Mouse (Mus musculus): ENCODE data around the gene Prdx6b. TPM values are rescaled to one million over a fixed set of nuclear protein-coding genes. Genes with fewer than 3 reads are reported as not detected.

The Prdx6b gene
- total RNA-seq (2021) = not detected

DNA sequence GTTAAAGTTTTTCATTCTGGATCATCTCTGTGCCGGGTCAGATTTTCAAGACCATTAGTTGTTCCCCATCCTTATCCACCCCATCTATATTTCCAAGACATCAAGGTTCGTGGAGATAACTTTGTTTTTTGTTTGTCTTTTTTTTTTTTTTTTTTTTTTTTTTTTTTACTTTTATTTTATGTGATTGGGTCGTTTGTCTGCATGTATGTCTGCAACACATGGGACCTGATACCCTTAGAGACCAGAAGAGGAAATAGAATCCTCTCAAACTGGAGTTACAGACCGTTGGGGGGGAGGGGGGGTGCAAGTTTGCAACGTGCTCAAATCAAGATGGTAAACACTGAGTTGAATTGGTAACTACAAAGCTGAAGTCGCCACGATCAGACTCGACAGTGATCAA lies at the start of gene Prdx6b:
Gene Prdx6b (plus strand): TSS at position 301 of the 400 bp plus-strand sequence.
- intact Hi-C loops (cut with DNase I) = no loop called here
- no peak for DNase-seq (ENCODE audit: extremely low spot score in 1 of 2, low spot score in 2 of 2)

DNA sequence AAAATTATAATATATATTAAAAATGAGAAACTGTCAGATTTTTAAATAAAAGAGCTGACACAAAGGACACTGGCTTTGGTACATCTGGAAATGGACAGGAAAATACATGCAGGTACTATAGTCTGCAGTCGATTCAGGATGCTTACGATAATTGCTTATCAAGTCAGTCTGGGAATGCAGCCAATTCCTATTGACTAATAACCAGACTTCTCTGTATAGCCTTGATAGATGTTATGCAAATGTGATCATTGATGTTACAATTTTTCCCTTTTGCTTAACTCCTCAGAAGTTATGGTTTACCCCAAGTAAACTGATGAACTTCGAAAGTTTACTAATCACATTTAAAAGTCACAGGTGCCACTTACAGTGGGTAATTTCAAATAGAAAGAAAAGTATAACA lies 44.8 kb upstream of the Prdx6b start:
- intact Hi-C loops (cut with DNase I) = no loop called here
- DNase-seq (ENCODE audit: extremely low spot score in 1 of 2, low spot score in 2 of 2) = no peak

- no peak for DNase-seq (ENCODE audit: extremely low spot score in 1 of 2, low spot score in 2 of 2)
- intact Hi-C loops (cut with DNase I) = no loop called here
These were observed 44.4 kb upstream of the Prdx6b start for GRCm38 (mm10) chr2:80247868-80248267.

- intact Hi-C loops (cut with DNase I) = no loop called here
- DNase-seq (ENCODE audit: extremely low spot score in 1 of 2, low spot score in 2 of 2) = no peak
These were observed 32.2 kb upstream of the Prdx6b start for GRCm38 (mm10) chr2:80259888-80260672.

DNA sequence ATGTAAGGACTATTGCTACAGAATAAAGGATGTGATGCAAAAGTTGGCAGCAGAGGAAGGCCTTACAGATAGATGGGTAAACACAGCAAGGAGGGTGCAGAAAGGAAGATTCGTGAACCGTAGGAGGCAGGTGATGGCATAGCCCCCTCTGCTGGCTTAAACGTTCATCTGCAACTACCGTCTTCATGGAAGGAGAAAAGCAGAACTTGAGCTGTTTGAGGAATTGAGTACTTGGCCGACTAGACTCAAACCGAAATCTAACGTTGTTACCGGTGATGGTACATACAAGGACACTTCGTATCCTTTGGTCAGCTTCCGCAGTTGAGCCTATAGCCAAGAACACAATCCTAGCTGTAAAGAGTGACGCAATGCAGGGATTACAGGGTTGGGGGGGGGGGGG lies 25.4 kb upstream of the Prdx6b start:
- intact Hi-C loops (cut with DNase I) = loop anchor here (1.0 to 5.0 kb wide), 3 partner anchors 140 to 756 kb away; partner anchors contain the start of gene Pde1a

DNA sequence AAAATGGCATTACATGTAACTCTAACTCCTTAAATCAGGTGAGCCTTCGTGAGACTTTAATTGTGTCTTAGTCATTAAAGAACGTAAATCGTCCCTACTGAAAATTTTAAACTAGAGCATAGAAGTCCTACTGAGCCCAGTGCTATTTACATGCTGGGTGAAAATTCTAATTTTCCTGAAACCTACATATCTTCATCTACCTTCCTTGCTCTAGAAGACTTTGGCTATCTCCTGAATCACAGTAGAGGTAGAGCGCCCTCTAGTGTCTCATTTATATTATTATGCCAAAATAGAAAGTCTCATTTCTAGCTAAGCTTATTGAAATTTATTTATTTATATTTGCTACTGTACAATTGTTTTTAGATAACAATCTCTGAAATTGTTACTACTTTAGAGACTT lies 24.2 kb upstream of the Prdx6b start:
- peak in 1 of 2 experiments; percentile 34 for DNase-seq (ENCODE audit: extremely low spot score in 1 of 2, low spot score in 2 of 2)
- intact Hi-C loops (cut with DNase I) = loop anchor here (5.0 kb wide), 1 partner anchor 141 kb away; the partner anchor contains the start of gene Pde1a

More for the DNA sequence above, 25.4 kb upstream of the Prdx6b start:
- peak; percentile 63 to 77 for DNase-seq (ENCODE audit: extremely low spot score in 1 of 2, low spot score in 2 of 2)

GRCm38 (mm10) chr2:80271431-80271830 lies 20.8 kb upstream of the Prdx6b start:
- intact Hi-C loops (cut with DNase I) = no loop called here
- DNase-seq (ENCODE audit: extremely low spot score in 1 of 2, low spot score in 2 of 2) = no peak

DNA sequence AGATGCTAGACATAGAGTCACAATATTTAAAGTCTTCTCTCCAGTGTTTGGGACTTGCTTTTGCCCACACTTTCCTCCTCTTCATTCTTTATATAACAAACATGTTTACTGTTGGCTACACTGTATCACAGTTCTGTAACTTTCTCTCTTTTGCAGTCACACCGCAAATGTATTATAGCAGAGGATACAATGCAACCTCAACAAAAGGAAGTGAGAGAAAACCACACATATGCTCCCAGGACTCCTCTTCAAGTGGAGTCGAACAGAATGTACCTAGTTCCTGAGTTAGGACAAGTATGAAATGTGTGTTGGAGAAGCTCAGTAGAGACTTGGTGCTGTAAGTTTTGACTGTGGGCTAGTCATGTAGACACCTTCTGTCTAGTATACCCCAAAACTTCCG lies 19.2 kb upstream of the Prdx6b start:
- intact Hi-C loops (cut with DNase I) = no loop called here

GRCm38 (mm10) chr2:80273763-80274162 lies 18.5 kb upstream of the Prdx6b start:
- intact Hi-C loops (cut with DNase I) = no loop called here

More for the DNA sequence above, 19.2 kb upstream of the Prdx6b start:
- DNase-seq (ENCODE audit: extremely low spot score in 1 of 2, low spot score in 2 of 2) = no peak

GRCm38 (mm10) chr2:80275136-80275535 lies 17.1 kb upstream of the Prdx6b start:
- intact Hi-C loops (cut with DNase I) = no loop called here
- peak in 1 of 2 experiments; percentile 14 for DNase-seq (ENCODE audit: extremely low spot score in 1 of 2, low spot score in 2 of 2)

More at GRCm38 (mm10) chr2:80273763-80274162, 18.5 kb upstream of the Prdx6b start:
- DNase-seq (ENCODE audit: extremely low spot score in 1 of 2, low spot score in 2 of 2) = no peak

GRCm38 (mm10) chr2:80282214-80282613 lies 10.1 kb upstream of the Prdx6b start:
- DNase-seq (ENCODE audit: extremely low spot score in 1 of 2, low spot score in 2 of 2) = no peak
- intact Hi-C loops (cut with DNase I) = no loop called here

GRCm38 (mm10) chr2:80286397-80286796 lies 5.9 kb upstream of the Prdx6b start:
- intact Hi-C loops (cut with DNase I) = no loop called here
- DNase-seq (ENCODE audit: extremely low spot score in 1 of 2, low spot score in 2 of 2) = no peak

DNA sequence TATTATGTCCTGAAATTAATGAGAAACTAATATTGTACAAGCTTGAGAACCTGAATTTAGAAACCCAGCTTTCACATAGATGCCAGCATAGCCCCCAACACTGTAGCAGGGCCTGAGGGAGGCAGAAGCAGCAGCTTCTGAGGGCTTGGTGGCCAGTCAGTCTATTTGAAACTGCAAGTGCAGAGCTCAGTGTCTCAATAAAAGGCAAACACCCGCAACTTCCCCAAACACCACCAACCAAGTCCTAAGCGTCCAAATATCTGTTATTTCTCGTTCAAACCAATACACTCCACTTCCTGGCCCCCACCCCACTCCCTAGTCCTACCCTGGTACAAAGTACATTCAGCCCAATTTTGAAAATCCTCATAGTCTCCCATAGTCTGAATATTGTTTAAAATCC lies 6.1 kb downstream of the Prdx6b start:
- intact Hi-C loops (cut with DNase I) = no loop called here
- no peak for DNase-seq (ENCODE audit: extremely low spot score in 1 of 2, low spot score in 2 of 2)

GRCm38 (mm10) chr2:80300806-80301205 lies 8.5 kb downstream of the Prdx6b start:
- no peak for DNase-seq (ENCODE audit: extremely low spot score in 1 of 2, low spot score in 2 of 2)
- intact Hi-C loops (cut with DNase I) = no loop called here

- no peak for DNase-seq (ENCODE audit: extremely low spot score in 1 of 2, low spot score in 2 of 2)
- intact Hi-C loops (cut with DNase I) = no loop called here
These were observed 11.7 kb downstream of the Prdx6b start for GRCm38 (mm10) chr2:80303957-80304356.

DNA sequence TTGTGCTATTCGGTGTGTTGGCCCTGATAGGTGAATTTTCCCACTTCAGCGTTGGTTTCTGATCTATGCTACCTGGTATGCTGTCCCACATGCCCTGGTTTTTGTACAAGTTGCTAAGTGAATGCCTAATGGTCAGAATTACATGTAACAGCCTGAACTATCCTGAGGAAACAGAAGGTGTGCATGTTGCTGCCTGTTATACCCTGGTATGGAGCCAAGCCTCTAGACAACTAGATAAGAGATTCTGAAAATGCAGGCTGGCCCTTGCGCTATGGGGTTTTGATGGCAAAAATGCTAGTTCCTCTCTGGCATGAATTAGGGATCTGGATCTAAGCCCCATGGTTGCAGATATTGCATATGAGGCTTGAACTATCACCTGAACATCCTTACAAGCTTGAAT lies 15.4 kb downstream of the Prdx6b start:
- intact Hi-C loops (cut with DNase I) = no loop called here
- DNase-seq (ENCODE audit: extremely low spot score in 1 of 2, low spot score in 2 of 2) = no peak

DNA sequence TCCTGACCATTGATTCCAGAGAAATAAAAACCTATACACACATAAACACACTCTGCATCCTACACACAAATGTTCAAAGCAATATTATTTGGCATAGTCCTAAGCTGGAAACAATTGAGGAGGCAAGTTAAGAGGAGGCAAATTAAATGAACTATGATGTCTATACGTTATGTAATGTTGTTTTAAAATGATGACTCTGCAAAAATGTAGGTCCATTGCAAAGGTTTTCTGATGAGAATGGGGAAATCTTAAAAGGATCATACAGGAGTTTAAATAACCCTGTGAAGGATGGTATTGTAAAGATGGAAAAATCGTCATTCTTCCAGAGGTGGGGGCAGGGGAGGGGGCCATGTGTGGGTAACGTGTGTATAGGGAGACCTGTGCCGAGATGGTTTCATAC lies 17.5 kb downstream of the Prdx6b start:
- DNase-seq (ENCODE audit: extremely low spot score in 1 of 2, low spot score in 2 of 2) = no peak
- intact Hi-C loops (cut with DNase I) = no loop called here

GRCm38 (mm10) chr2:80310772-80311171 lies 18.5 kb downstream of the Prdx6b start:
- no peak for DNase-seq (ENCODE audit: extremely low spot score in 1 of 2, low spot score in 2 of 2)
- intact Hi-C loops (cut with DNase I) = no loop called here

GRCm38 (mm10) chr2:80311350-80311749 lies 19.1 kb downstream of the Prdx6b start:
- no peak for DNase-seq (ENCODE audit: extremely low spot score in 1 of 2, low spot score in 2 of 2)
- intact Hi-C loops (cut with DNase I) = no loop called here

- intact Hi-C loops (cut with DNase I) = no loop called here
These were observed 21.9 kb downstream of the Prdx6b start for GRCm38 (mm10) chr2:80314201-80314600.

GRCm38 (mm10) chr2:80314854-80315241 lies 22.6 kb downstream of the Prdx6b start:
- intact Hi-C loops (cut with DNase I) = no loop called here
- no peak for DNase-seq (ENCODE audit: extremely low spot score in 1 of 2, low spot score in 2 of 2)

More at GRCm38 (mm10) chr2:80314201-80314600, 21.9 kb downstream of the Prdx6b start:
- no peak for DNase-seq (ENCODE audit: extremely low spot score in 1 of 2, low spot score in 2 of 2)
